Mouse (Mus musculus) kidney, postnatal 0 days (tissue): ENCODE data around the gene 4930544D05Rik. TPM values are rescaled to one million over a fixed set of nuclear protein-coding genes. Genes with fewer than 3 reads are reported as not detected.

ENCODE experiments used
- ATAC-seq: fragments of 200-750 bp; cut with Nextera tagmentation; replicated peaks from 2 replicates; pipeline ENCODE4 v1.8.0; 2017; ENCODE audit warnings: low read depth, moderate number of reproducible peaks, moderate TSS enrichment, moderate library complexity; ENCODE audit not compliant: low FRiP score
- DNase-seq: peaks from one replicate; pipeline ENCODE4 v3.0.0-alpha.2; 2016; ENCODE audit warnings: low spot score
- H3K27ac ChIP-seq: fragments of 300-500 bp; sonication (generic); 2 replicates; pipeline ENCODE4 v1.5.1; 2014; ENCODE audit warnings: mild to moderate bottlenecking
- H3K27me3 ChIP-seq: fragments of 300-500 bp; sonication (generic); 2 replicates; pipeline ENCODE4 v1.6.1; 2014; ENCODE audit warnings: low read length, mixed read lengths; ENCODE audit not compliant: insufficient read depth
- H3K36me3 ChIP-seq: fragments of 300-500 bp; sonication (generic); 2 replicates; pipeline ENCODE4 v1.6.1; 2014; ENCODE audit warnings: low read length, mixed read lengths; ENCODE audit not compliant: insufficient read depth
- H3K4me1 ChIP-seq: fragments of 300-500 bp; sonication (generic); replicated peaks from 2 replicates; pipeline ENCODE4 v1.6.1; 2014; ENCODE audit warnings: antibody characterized with exemption, low read length, mixed read lengths; ENCODE audit not compliant: insufficient read depth
- H3K4me2 ChIP-seq: fragments of 300-500 bp; sonication (generic); 2 replicates; pipeline ENCODE4 v1.6.1; 2014; ENCODE audit warnings: mild to moderate bottlenecking, low read length, moderate library complexity, mixed read lengths
- H3K4me3 ChIP-seq: fragments of 300-500 bp; sonication (generic); replicated peaks from 2 replicates; pipeline ENCODE4 v1.5.1; 2014; ENCODE audit warnings: low read depth, low read length
- H3K9ac ChIP-seq: fragments of 300-500 bp; sonication (generic); 2 replicates; pipeline ENCODE4 v1.6.1; 2014; ENCODE audit warnings: low read depth, low read length
- H3K9me3 ChIP-seq: fragments of 300-500 bp; sonication (generic); replicated peaks from 2 replicates; pipeline ENCODE4 v1.6.1; 2016; ENCODE audit warnings: low read length, inconsistent platforms, mixed read lengths
- CTCF ChIP-seq: IDR thresholded peaks from 2 replicates; pipeline ENCODE4 v1.5.1; 2016; ENCODE audit warnings: antibody characterized with exemption, low read depth, mild to moderate bottlenecking, moderate library complexity
- WGBS: fragments of 180-500 bp; shearing (Covaris S2); extraction: QIAGEN DNeasy Blood & Tissue Kit; methylation state at CpG from one replicate; pipeline ENCODE4 v1.1.7; 2014; 5-methylcytosine and 5-hydroxymethylcytosine counted together
- polyA plus RNA-seq: library from polyadenylated mRNA; unstranded; fragments of >200 nt; fragmentation: Nextera tagmentation; extraction: Ambion mirVana; gene quantifications from 2 replicates; pipeline ENCODE4 v1.2.1, GENCODE M21; 2015

4930544D05Rik gene
- polyA plus RNA-seq, 1 experiment from 2014 or later: not detected

GRCm38 (mm10) chr11:70655571-70656455, 40.2 kb downstream of the 4930544D05Rik start:
- TF ChIP-seq CTCF: no peak
- DNase-seq (peak; percentile 72), ATAC-seq (0 out of 2 replicates have a peak, but pooled peaks have one; percentile 16)
- H3K4me3 ChIP-seq: peak overlapping the region; percentile 91
- peak overlapping the region; percentile 90 for H3K4me2 ChIP-seq
- H3K9ac ChIP-seq: peak overlapping the region; percentile 98
- H3K9me3 ChIP-seq: no peaks in the 10 kb centered on the region
- H3K36me3 ChIP-seq: peaks cover 14% of the 10 kb centered on the region; the same call in 1 of the 2 replicates
- no peaks in the 10 kb centered on the region for H3K27me3 ChIP-seq
- peak overlapping the region; percentile 99 for H3K27ac ChIP-seq
- WGBS: under 1% methylated on average over 58 of the region's 61 CpGs
- peaks cover 29% of the 10 kb centered on the region for H3K4me1 ChIP-seq

GRCm38 (mm10) chr11:70656456-70656927, 40.8 kb downstream of the 4930544D05Rik start:
- no peak for TF ChIP-seq CTCF
- no peaks in the 10 kb centered on the region for H3K9me3 ChIP-seq
- H3K4me1 ChIP-seq: peaks cover 29% of the 10 kb centered on the region
- peak overlapping the region; percentile 98; the same call in 1 of the 2 replicates for H3K9ac ChIP-seq
- peak overlapping the region; percentile 90 for H3K4me2 ChIP-seq
- DNase-seq (no peak), ATAC-seq (no peak)
- peaks cover 9% of the 10 kb centered on the region; the same call in 1 of the 2 replicates for H3K36me3 ChIP-seq
- H3K27ac ChIP-seq: peak overlapping the region; percentile 99; the same call in 1 of the 2 replicates
- no peaks in the 10 kb centered on the region for H3K27me3 ChIP-seq
- WGBS: 15% methylated on average over 16 of the region's 16 CpGs
- peak overlapping the region; percentile 91 for H3K4me3 ChIP-seq

- TF ChIP-seq CTCF: no peak
Observed at GRCm38 (mm10) chr11:70656964-70657363, 41.3 kb downstream of the 4930544D05Rik start, which contains the start of gene Eno3. Gene Eno3, plus strand, starts transcription at chr11:70657202.

GRCm38 (mm10) chr11:70657573-70657972, 41.9 kb downstream of the 4930544D05Rik start:
- DNase-seq (no peak), ATAC-seq (no peak)
- no peak overlapping the region for H3K9ac ChIP-seq
- 0 out of 2 replicates have a peak overlapping the region, but pooled peaks have one; percentile 14 for H3K4me2 ChIP-seq
- H3K36me3 ChIP-seq: peaks cover 10% of the 10 kb centered on the region; the same call in 1 of the 2 replicates
- H3K27me3 ChIP-seq: no peaks in the 10 kb centered on the region
- H3K4me3 ChIP-seq: no peak overlapping the region
- TF ChIP-seq CTCF: no peak
- 34% methylated on average over 6 of the region's 6 CpGs for WGBS
- H3K27ac ChIP-seq: no peak overlapping the region
- peaks cover 22% of the 10 kb centered on the region for H3K4me1 ChIP-seq
- no peaks in the 10 kb centered on the region for H3K9me3 ChIP-seq

More at GRCm38 (mm10) chr11:70656964-70657363, 41.3 kb downstream of the 4930544D05Rik start, which contains the start of gene Eno3:
- 30% methylated on average over 3 of the region's 3 CpGs for WGBS
- Histone ChIP-seq H3K27ac (peak within 1 kb of the TSS; percentile 99), H3K27me3 (no peaks in the 10 kb centered on the region), H3K9me3 (no peaks in the 10 kb centered on the region), H3K9ac (peak within 1 kb of the TSS; percentile 98), H3K4me3 (peak within 1 kb of the TSS; percentile 91), H3K36me3 (peaks cover 9% of the 10 kb centered on the region; the same call in 1 of the 2 replicates), H3K4me2 (peak within 1 kb of the TSS; percentile 90), H3K4me1 (peaks cover 27% of the 10 kb centered on the region)
- ATAC-seq (no peak), DNase-seq (no peak)

- DNase-seq (no peak), ATAC-seq (no peak)
- Histone ChIP-seq H3K9ac (no peak overlapping the region), H3K4me1 (peaks cover 17% of the 10 kb centered on the region), H3K27ac (no peak overlapping the region), H3K4me3 (no peak overlapping the region), H3K36me3 (peaks cover 12% of the 10 kb centered on the region), H3K27me3 (no peaks in the 10 kb centered on the region), H3K9me3 (no peaks in the 10 kb centered on the region), H3K4me2 (no peak overlapping the region)
- TF ChIP-seq CTCF: no peak
- 40% methylated on average over 9 of the region's 9 CpGs for WGBS
Observed at GRCm38 (mm10) chr11:70657991-70658390, 42.3 kb downstream of the 4930544D05Rik start.

GRCm38 (mm10) chr11:70658521-70658920, 42.9 kb downstream of the 4930544D05Rik start:
- no peak for ATAC-seq
- 86% methylated on average over 5 of the region's 5 CpGs for WGBS

More at GRCm38 (mm10) chr11:70658521-70658920, 42.9 kb downstream of the 4930544D05Rik start:
- H3K4me3 ChIP-seq: no peak overlapping the region
- no peak for TF ChIP-seq CTCF
- H3K4me2 ChIP-seq: no peak overlapping the region
- no peak for DNase-seq
- no peaks in the 10 kb centered on the region for H3K9me3 ChIP-seq
- H3K4me1 ChIP-seq: peaks cover 17% of the 10 kb centered on the region
- H3K27ac ChIP-seq: no peak overlapping the region
- peaks cover 17% of the 10 kb centered on the region for H3K36me3 ChIP-seq
- no peak overlapping the region for H3K9ac ChIP-seq
- H3K27me3 ChIP-seq: no peaks in the 10 kb centered on the region
